Mouse (Mus musculus) thymus, postnatal 14 days (tissue): ENCODE data around the gene Serpinb6e.

Source experiments
- DNase-seq: peaks from one replicate; pipeline ENCODE4 v3.0.0; 2021

Serpinb6e gene

DNA sequence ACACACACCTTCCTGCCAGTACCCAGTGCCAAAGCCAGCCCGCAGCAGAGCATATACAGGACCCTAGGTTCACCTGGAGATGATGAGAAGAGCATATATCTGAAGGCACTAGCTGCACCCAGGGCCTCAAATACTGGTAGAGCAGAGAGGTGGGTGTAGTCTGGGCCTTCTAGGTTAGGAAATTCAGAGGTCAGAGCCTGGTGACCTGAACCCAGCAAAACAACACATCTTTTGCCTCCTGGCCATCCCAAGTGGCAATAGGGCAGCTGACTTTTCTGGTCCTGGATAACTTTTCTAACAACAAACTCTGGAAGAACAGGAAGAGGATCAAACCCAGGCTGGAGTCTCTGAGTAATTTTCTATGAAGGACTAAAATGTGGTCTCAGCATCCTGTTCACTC lies at the start of gene Serpinb6e:
TSS of gene Serpinb6e (minus strand) at position 101 of the 400 bp plus-strand sequence.
- no peak for DNase-seq

DNA sequence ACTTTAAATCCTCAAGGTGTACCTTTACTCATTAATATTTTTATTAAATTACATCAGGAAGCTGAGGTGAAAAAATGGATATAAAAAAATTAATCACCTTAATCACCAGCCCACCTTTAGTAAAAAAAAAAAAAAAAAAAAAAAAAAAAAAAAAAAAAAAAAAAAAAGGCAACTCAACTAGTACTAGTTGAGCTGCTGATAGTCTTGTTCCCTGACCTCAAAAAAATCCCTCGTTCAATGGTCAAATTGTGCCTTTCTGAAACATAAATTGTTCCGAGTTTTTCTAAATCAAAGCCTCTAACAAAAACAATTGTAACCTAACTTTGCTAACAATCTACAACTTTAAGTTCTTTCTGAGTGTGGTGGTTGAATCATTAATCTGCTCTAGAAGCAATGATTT lies 12.5 kb downstream of the Serpinb6e start:
- no peak for DNase-seq

DNA sequence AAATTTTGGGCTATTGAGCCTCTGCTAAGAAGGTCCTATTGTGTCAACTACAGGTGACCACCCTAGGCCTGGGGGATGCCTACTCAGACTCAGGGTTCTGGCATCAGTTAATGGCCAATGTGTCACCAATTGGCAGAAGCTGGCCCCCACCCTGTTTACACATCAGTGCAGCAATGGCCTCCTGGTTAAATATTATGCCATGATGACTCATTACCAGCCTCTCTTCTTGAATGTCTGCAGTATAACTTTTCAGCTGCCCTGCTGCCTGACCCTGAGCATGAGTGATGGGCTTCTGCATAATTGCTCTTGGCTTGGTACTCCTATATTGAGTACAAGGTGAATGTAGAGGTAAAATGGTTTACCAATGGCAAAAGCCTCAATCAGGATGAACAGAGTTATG lies 19.8 kb downstream of the Serpinb6e start:
- DNase-seq = no peak

GRCm38 (mm10) chr13:33821490-33822143 lies 21.6 kb downstream of the Serpinb6e start:
- DNase-seq = no peak
